20 mouse cellular contexts compared by ENCODE assay signal in the genomic region with DNA sequence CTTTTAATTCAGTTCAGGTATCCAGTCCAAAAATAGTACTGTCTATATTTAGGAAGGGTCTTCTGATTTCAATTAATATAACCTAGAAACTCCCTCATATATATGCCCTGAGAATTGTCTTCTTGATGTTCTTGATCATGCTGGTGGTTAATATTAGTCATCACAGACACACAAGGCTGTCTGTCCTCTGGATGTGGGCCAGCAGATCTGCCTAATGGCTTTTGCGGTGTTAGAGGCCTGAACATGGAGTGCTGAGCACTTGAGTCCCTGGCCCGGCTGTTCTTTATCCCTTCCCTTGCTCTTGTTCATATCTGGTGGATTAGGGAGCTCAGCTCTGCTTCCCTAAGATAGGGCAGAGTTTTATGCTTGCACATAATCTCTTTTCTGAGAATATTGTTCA.
DNase-seq lines count a peak whose midpoint lies in the region.
"Had no signal": no experiment of that assay in that cellular context is flagged by ENCODE, and none has a peak within 500 bp of the region (broad histone marks: within the 10 kb centered on the region; RNA-seq: fewer than 3 reads in every experiment).

No protein-coding gene starts in this region.

- intact Hi-C loops in heart, postnatal 10 days (cut with DNase I), result no loop called here
- intact Hi-C loops in heart, postnatal 36 days (cut with DNase I), result no loop called here

- peak; percentile 22 to 28 for DNase-seq in heart, postnatal 10 days
- no peak for DNase-seq in heart, postnatal 36 days
- peak; percentile 6 for DNase-seq in 416B (ENCODE audit: low read depth)
- DNase-seq in NIH3T3 (ENCODE audit: low read depth), result peak; percentile 8
- peak; percentile 21 for DNase-seq in adrenal gland, postnatal 25 days
- DNase-seq in thymus, postnatal 25 days, result no peak
- no peak for DNase-seq in ovary, postnatal 14 days (ENCODE audit: low spot score)
- DNase-seq: B cell, adult 2 months; cerebellum, adult 18-20 months; cerebellum, postnatal 10 days; gastrocnemius, adult 2 months; gastrocnemius, postnatal 36 days; kidney, adult 8-10 months; layer of hippocampus, postnatal 36 days; lung, adult 2 months; lung, postnatal 14 days; right cerebral cortex, adult 18-20 months; right cerebral cortex, postnatal 4 days; thymus, adult 18-20 months; thymus, postnatal 36 days had no signal

Comparison
In these comparisons a context has a peak if more than half of its experiments do, and no peak if none do; other contexts are left out.
1. DNase-seq: peak in heart, postnatal 10 days (2 of 2), 416B (single experiment), NIH3T3 (single experiment) and adrenal gland, postnatal 25 days (single experiment); none in heart, postnatal 36 days (0 of 2), thymus, postnatal 25 days (single experiment) and ovary, postnatal 14 days (single experiment).